In the genomic region with DNA sequence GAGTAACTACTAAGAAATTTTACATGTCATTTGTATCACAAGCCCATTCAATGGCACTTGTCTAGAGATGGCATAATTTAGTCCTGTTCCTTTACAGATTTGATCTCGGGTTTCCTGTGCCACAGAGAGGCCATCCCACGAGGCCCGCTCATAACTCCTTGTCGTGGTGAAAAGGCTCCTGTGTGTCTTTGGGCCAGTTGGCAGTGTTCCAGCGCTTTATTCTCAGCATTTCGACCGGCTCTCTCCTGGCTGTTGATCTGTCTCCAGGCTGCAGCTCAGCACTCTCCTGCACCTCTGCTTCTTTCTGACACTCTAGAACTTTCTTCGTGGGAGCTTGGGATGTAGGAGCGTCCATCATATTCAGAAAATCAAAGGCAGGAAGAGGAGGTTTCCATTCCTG, we compare ENCODE assay signal across 12 mouse cellular contexts.
A peak's percentile ranks its signal among the peaks of the same experiment; 100 is the strongest.
DNase-seq lines count a peak whose midpoint lies in the region; ATAC-seq and TF ChIP-seq lines count a peak whose summit lies in the region.
"Had no signal": no experiment of that assay in that cellular context is flagged by ENCODE, and none has a peak within 500 bp of the region (broad histone marks: within the 10 kb centered on the region; RNA-seq: fewer than 3 reads in every experiment).

No protein-coding gene starts in this region.

- TF ChIP-seq EP300 in liver, postnatal 0 days (IDR thresholded peaks at IDR 0.05; ENCODE audit: low read depth): no peak

- H3K4me1 ChIP-seq in neural tube, embryonic 11.5 days (ENCODE audit: control insufficient read depth, insufficient read depth, low read length): no peaks in the 10 kb centered on the region
- no peaks in the 10 kb centered on the region for H3K4me1 ChIP-seq in liver, postnatal 0 days (ENCODE audit: insufficient read depth)

- no peak for ATAC-seq in neural tube, embryonic 11.5 days (ENCODE audit: insufficient read depth, low FRiP score, low TSS enrichment)
- no peak for ATAC-seq in liver, postnatal 0 days

- WGBS in neural tube, embryonic 11.5 days: 66% methylated on average over 9 of the region's 9 CpGs
- 43% methylated on average over 9 of the region's 9 CpGs for WGBS in liver, postnatal 0 days (ENCODE audit: insufficient replicate concordance)

- H3K4me2 ChIP-seq in neural tube, embryonic 11.5 days (ENCODE audit: low read depth): no peak overlapping the region
- H3K4me2 ChIP-seq in liver, postnatal 0 days (ENCODE audit: low read depth, low read length): no peak overlapping the region
- H3K4me2 ChIP-seq: embryonic facial prominence, embryonic 13.5 days had no signal

- no peaks in the 10 kb centered on the region for H3K9me3 ChIP-seq in neural tube, embryonic 11.5 days (ENCODE audit: control insufficient read depth, low read length)
- no peaks in the 10 kb centered on the region for H3K9me3 ChIP-seq in liver, postnatal 0 days (ENCODE audit: low read length)
- H3K9me3 ChIP-seq: embryonic facial prominence, embryonic 13.5 days had no signal

- H3K27ac ChIP-seq in neural tube, embryonic 11.5 days (ENCODE audit: low read depth, low read length): no peak overlapping the region
- H3K27ac ChIP-seq in liver, postnatal 0 days (ENCODE audit: low read depth): no peak overlapping the region
- H3K27ac ChIP-seq: embryonic facial prominence, embryonic 13.5 days; stomach, postnatal 0 days had no signal

- no peak for TF ChIP-seq POLR2A in brain, embryonic 14.5 days (IDR thresholded peaks at IDR 0.05; ENCODE audit: borderline replicate concordance, extremely low read depth, insufficient read depth, insufficient read length, poor library complexity, severe bottlenecking)

- H3K9ac ChIP-seq in neural tube, embryonic 11.5 days (ENCODE audit: low read length): no peak overlapping the region
- no peak overlapping the region for H3K9ac ChIP-seq in liver, postnatal 0 days (replicated peaks)
- H3K9ac ChIP-seq: embryonic facial prominence, embryonic 13.5 days had no signal

- no peaks in the 10 kb centered on the region for H3K27me3 ChIP-seq in neural tube, embryonic 11.5 days (ENCODE audit: control insufficient read depth, insufficient read depth, low read length)
- H3K27me3 ChIP-seq in liver, postnatal 0 days (ENCODE audit: insufficient read depth, low read length): no peaks in the 10 kb centered on the region
- H3K27me3 ChIP-seq: embryonic facial prominence, embryonic 13.5 days had no signal

- no peaks in the 10 kb centered on the region for H3K36me3 ChIP-seq in neural tube, embryonic 11.5 days (ENCODE audit: control insufficient read depth, insufficient read depth, low read length)
- H3K36me3 ChIP-seq in liver, postnatal 0 days (replicated peaks; ENCODE audit: insufficient read depth, low read length): no peaks in the 10 kb centered on the region

- no peak overlapping the region for H3K4me3 ChIP-seq in neural tube, embryonic 11.5 days (ENCODE audit: low read depth, low read length)
- no peak overlapping the region for H3K4me3 ChIP-seq in liver, postnatal 0 days (ENCODE audit: low read depth, low read length)
- H3K4me3 ChIP-seq: embryonic facial prominence, embryonic 13.5 days had no signal

- no peak for TF ChIP-seq CTCF in brain, embryonic 14.5 days (IDR thresholded peaks at IDR 0.05; ENCODE audit: borderline replicate concordance, extremely low read depth, insufficient read depth, insufficient read length)
- TF ChIP-seq CTCF in liver, postnatal 0 days (IDR thresholded peaks at IDR 0.05; ENCODE audit: low read depth): no peak

- peak; percentile 22 to 77 for DNase-seq in adrenal gland, adult (ENCODE audit: inconsistent age in 2 of 2, low spot score in 1 of 2)
- no peak for DNase-seq in adrenal gland, postnatal 4 days (ENCODE audit: low spot score in 2 of 2)
- DNase-seq in heart, postnatal 4 days: peak; percentile 44
- DNase-seq in heart, postnatal 36 days: no peak
- peak; percentile 13 for DNase-seq in neural tube, embryonic 11.5 days (ENCODE audit: low spot score)
- DNase-seq in neural tube, embryonic 10.5 days (ENCODE audit: extremely low spot score, low spot score): no peak
- peak; percentile 51 for DNase-seq in brain, embryonic 14.5 days (ENCODE audit: low read depth)
- no peak for DNase-seq in liver, postnatal 0 days
- DNase-seq: layer of hippocampus, postnatal 36 days; lung, postnatal 10 days had no signal

- intact Hi-C loops in heart, postnatal 36 days (cut with DNase I): no loop called here

Comparison
In these comparisons a context has a peak if more than half of its experiments do, and no peak if none do; other contexts are left out.
1. DNase-seq: peak in adrenal gland, adult (2 of 2), heart, postnatal 4 days (single experiment), neural tube, embryonic 11.5 days (single experiment) and brain, embryonic 14.5 days (single experiment); none in adrenal gland, postnatal 4 days (0 of 2), heart, postnatal 36 days (0 of 2), neural tube, embryonic 10.5 days (single experiment) and liver, postnatal 0 days (single experiment).